Mouse (Mus musculus) fibroblast of lung, adult 2 months (primary cell): ENCODE results near the gene Golgb1.
"Not testable (repeated sequence)": the region's sequence is repeated elsewhere in the genome, so short reads cannot be mapped to it uniquely, and the experiment has no call there.

Source experiments
- DNase-seq: peaks from one replicate; pipeline ENCODE4 v3.0.0-alpha.2; 2011; ENCODE audit warnings: low read depth

Golgb1 gene

GRCm38 (mm10) chr16:36874583-36875275 lies at the start of gene Golgb1, which contains the start of gene Eaf2:
Gene Golgb1, plus strand, starts transcription at chr16:36875140.
Gene Eaf2, minus strand, starts transcription at chr16:36875003.
- DNase-seq: peak; percentile 100

GRCm38 (mm10) chr16:36827611-36828053 lies 47.3 kb upstream of the Golgb1 start:
- no peak for DNase-seq

GRCm38 (mm10) chr16:36828054-36828786 lies 46.7 kb upstream of the Golgb1 start, which contains the start of gene Iqcb1:
Gene Iqcb1, plus strand, starts transcription at chr16:36828385.
- peak; percentile 13 for DNase-seq

- DNase-seq: no peak
These were observed 46.1 kb upstream of the Golgb1 start for GRCm38 (mm10) chr16:36828820-36829219.

- DNase-seq: not testable (repeated sequence)
These were observed 28.0 kb upstream of the Golgb1 start for GRCm38 (mm10) chr16:36846894-36847293.

GRCm38 (mm10) chr16:36851202-36851601 lies 23.7 kb upstream of the Golgb1 start:
- no peak for DNase-seq

- no peak for DNase-seq
These were observed 11.4 kb upstream of the Golgb1 start for GRCm38 (mm10) chr16:36863585-36863984.

GRCm38 (mm10) chr16:36869442-36869841 lies 5.5 kb upstream of the Golgb1 start:
- no peak for DNase-seq

- peak; percentile 18 for DNase-seq
These were observed 424 bp downstream of the Golgb1 start for GRCm38 (mm10) chr16:36875276-36875851.

- DNase-seq: no peak
These were observed 2.4 kb downstream of the Golgb1 start for GRCm38 (mm10) chr16:36877316-36877715.

- no peak for DNase-seq
These were observed 7.9 kb downstream of the Golgb1 start for GRCm38 (mm10) chr16:36882737-36883343.

GRCm38 (mm10) chr16:36884881-36885280 lies 9.9 kb downstream of the Golgb1 start:
- DNase-seq: no peak

- DNase-seq: no peak
These were observed 11.0 kb downstream of the Golgb1 start for GRCm38 (mm10) chr16:36885912-36886311.

GRCm38 (mm10) chr16:36887546-36887945 lies 12.6 kb downstream of the Golgb1 start:
- no peak for DNase-seq

GRCm38 (mm10) chr16:36890559-36890958 lies 15.6 kb downstream of the Golgb1 start:
- no peak for DNase-seq

- DNase-seq: no peak
These were observed 16.5 kb downstream of the Golgb1 start for GRCm38 (mm10) chr16:36891415-36891814.

GRCm38 (mm10) chr16:36893317-36893716 lies 18.4 kb downstream of the Golgb1 start:
- DNase-seq: no peak

GRCm38 (mm10) chr16:36896712-36897111 lies 21.8 kb downstream of the Golgb1 start:
- DNase-seq: no peak

- DNase-seq: no peak
These were observed 28.2 kb downstream of the Golgb1 start for GRCm38 (mm10) chr16:36903156-36903555.

- no peak for DNase-seq
These were observed 37.0 kb downstream of the Golgb1 start for GRCm38 (mm10) chr16:36911909-36912308.

GRCm38 (mm10) chr16:36912311-36912710 lies 37.4 kb downstream of the Golgb1 start:
- DNase-seq: no peak

GRCm38 (mm10) chr16:36914195-36914594 lies 39.3 kb downstream of the Golgb1 start:
- DNase-seq: no peak
